Mouse (Mus musculus) CH12.LX (cell line): ENCODE measurements at regions not wholly inside any gene's neighbourhood (a gene's known extent, or its start where the extent isn't known, plus 50 kb on each side); places are given as distances from the start of the nearest gene placed in this dataset.

Experiments
- CTCF ChIP-seq, 2 experiments: IDR thresholded peaks in 1 of 2; conservative IDR thresholded peaks in 1 of 2; 2 replicates each; pipeline ENCODE4 v1.5.1; 2011 to 2012; ENCODE audit warnings: low read depth in 2 of 2, low read length in 2 of 2, improper control_type of control experiment in 1 of 2, inconsistent platforms in 1 of 2, mild to moderate bottlenecking in 1 of 2, moderate library complexity in 1 of 2
- RAD21 ChIP-seq: IDR thresholded peaks from 2 replicates; pipeline ENCODE4 v1.6.1; 2011; ENCODE audit warnings: low read depth, mild to moderate bottlenecking, low read length, improper control_type of control experiment, moderate library complexity
- ZKSCAN1 ChIP-seq: IDR thresholded peaks from 2 replicates; pipeline ENCODE4 v1.6.1; 2012; ENCODE audit warnings: low read depth, inconsistent platforms, low read length, improper control_type of control experiment, borderline replicate concordance

- TF ChIP-seq ZKSCAN1 (no peak), RAD21 (no peak), CTCF (conservative IDR thresholded peaks at IDR 0.05 in 1 of 2, IDR thresholded peaks at IDR 0.05 in 1 of 2; ENCODE audit: low read depth in 2 of 2, low read length in 2 of 2) (no peak)
Observed at GRCm38 (mm10) chr17:67515601-67516147, 116.8 kb downstream of the Lrrc30 start.
